Mouse (Mus musculus) lung, embryonic 16.5 days (tissue): ENCODE results near the gene Chrnb2. TPM values are rescaled to one million over a fixed set of nuclear protein-coding genes. Genes with fewer than 3 reads are reported as not detected.

ENCODE experiments used
- ATAC-seq: fragments of 200-750 bp; cut with Nextera tagmentation; 2 replicates; pipeline ENCODE4 v1.8.0; 2017; ENCODE audit warnings: low read depth, mild to moderate bottlenecking, moderate library complexity
- H3K27ac ChIP-seq: fragments of 300-500 bp; sonication (generic); 2 replicates; pipeline ENCODE4 v1.5.1; 2014; ENCODE audit warnings: mild to moderate bottlenecking, control low read depth, low read length
- H3K27me3 ChIP-seq: fragments of 300-500 bp; sonication (generic); 2 replicates; pipeline ENCODE4 v1.6.1; 2014; ENCODE audit warnings: low read depth, low read length, mixed read lengths; ENCODE audit not compliant: control insufficient read depth, insufficient read depth
- H3K36me3 ChIP-seq: fragments of 300-500 bp; sonication (generic); 2 replicates; pipeline ENCODE4 v1.6.1; 2014; ENCODE audit warnings: low read length; ENCODE audit not compliant: control insufficient read depth, insufficient read depth
- H3K4me1 ChIP-seq: fragments of 300-500 bp; sonication (generic); replicated peaks from 2 replicates; pipeline ENCODE4 v1.6.1; 2014; ENCODE audit warnings: low read length, mixed read lengths; ENCODE audit not compliant: control insufficient read depth, insufficient read depth
- H3K4me2 ChIP-seq: fragments of 300-500 bp; sonication (generic); 2 replicates; pipeline ENCODE4 v1.6.1; 2014; ENCODE audit warnings: low read depth, low read length, control low read depth
- H3K4me3 ChIP-seq: fragments of 300-500 bp; sonication (generic); 2 replicates; pipeline ENCODE4 v1.5.1; 2014; ENCODE audit warnings: mild to moderate bottlenecking, low read length, control low read depth
- H3K9ac ChIP-seq: fragments of 300-500 bp; sonication (generic); 2 replicates; pipeline ENCODE4 v1.6.1; 2014; ENCODE audit warnings: low read length, control low read depth
- H3K9me3 ChIP-seq: fragments of 300-500 bp; sonication (generic); 2 replicates; pipeline ENCODE4 v1.6.1; 2016; ENCODE audit warnings: low read length; ENCODE audit not compliant: control insufficient read depth
- WGBS: fragments of 180-500 bp; shearing (Covaris S2); extraction: QIAGEN DNeasy Blood & Tissue Kit; methylation state at CpG from one replicate; pipeline ENCODE4 v1.1.7; 2014; 5-methylcytosine and 5-hydroxymethylcytosine counted together
- polyA plus RNA-seq: library from polyadenylated mRNA; unstranded; fragments of >200 nt; fragmentation: Nextera tagmentation; extraction: Ambion mirVana; gene quantifications from 2 replicates; pipeline ENCODE4 v1.2.1, GENCODE M21; 2015

Gene Chrnb2
- polyA plus RNA-seq, 1 experiment from 2014 or later, result 0.39 TPM

GRCm38 (mm10) chr3:89732091-89732490, 32.3 kb downstream of the Chrnb2 start:
- 75% methylated on average over 4 of the region's 4 CpGs for WGBS
- no peak for ATAC-seq

GRCm38 (mm10) chr3:89730350-89731331, 33.8 kb downstream of the Chrnb2 start:
- Histone ChIP-seq H3K9ac (peak overlapping the region; percentile 79), H3K36me3 (no peaks in the 10 kb centered on the region), H3K4me3 (peak overlapping the region; percentile 83), H3K9me3 (no peaks in the 10 kb centered on the region), H3K4me1 (peaks cover 8% of the 10 kb centered on the region), H3K4me2 (peak overlapping the region; percentile 85), H3K27ac (peak overlapping the region; percentile 80), H3K27me3 (no peaks in the 10 kb centered on the region)
- ATAC-seq, result peak; percentile 97
- WGBS, result 2% methylated on average over 32 of the region's 32 CpGs

More at GRCm38 (mm10) chr3:89732091-89732490, 32.3 kb downstream of the Chrnb2 start:
- H3K4me1 ChIP-seq, result peaks cover 8% of the 10 kb centered on the region
- no peak overlapping the region for H3K4me3 ChIP-seq
- no peaks in the 10 kb centered on the region for H3K36me3 ChIP-seq
- no peaks in the 10 kb centered on the region for H3K9me3 ChIP-seq
- no peak overlapping the region for H3K27ac ChIP-seq
- H3K4me2 ChIP-seq, result no peak overlapping the region
- no peak overlapping the region for H3K9ac ChIP-seq
- H3K27me3 ChIP-seq, result no peaks in the 10 kb centered on the region

GRCm38 (mm10) chr3:89728848-89729247, 35.6 kb downstream of the Chrnb2 start:
- peaks cover 8% of the 10 kb centered on the region for H3K4me1 ChIP-seq
- H3K9me3 ChIP-seq, result no peaks in the 10 kb centered on the region
- H3K9ac ChIP-seq, result no peak overlapping the region
- 65% methylated on average over 2 of the region's 2 CpGs for WGBS
- H3K27ac ChIP-seq, result no peak overlapping the region
- no peak overlapping the region for H3K4me2 ChIP-seq
- no peak overlapping the region for H3K4me3 ChIP-seq
- no peak for ATAC-seq
- H3K36me3 ChIP-seq, result no peaks in the 10 kb centered on the region
- no peaks in the 10 kb centered on the region for H3K27me3 ChIP-seq

- H3K9ac ChIP-seq, result no peak overlapping the region
- H3K4me2 ChIP-seq, result no peak overlapping the region
- no peak for ATAC-seq
- no peak overlapping the region for H3K4me3 ChIP-seq
- H3K4me1 ChIP-seq, result peaks cover 8% of the 10 kb centered on the region
- 16% methylated on average over 4 of the region's 4 CpGs for WGBS
- H3K27ac ChIP-seq, result no peak overlapping the region
- no peaks in the 10 kb centered on the region for H3K27me3 ChIP-seq
- H3K36me3 ChIP-seq, result no peaks in the 10 kb centered on the region
- no peaks in the 10 kb centered on the region for H3K9me3 ChIP-seq
Measured at GRCm38 (mm10) chr3:89727028-89727427, 37.4 kb downstream of the Chrnb2 start.

GRCm38 (mm10) chr3:89723400-89724084, 40.9 kb downstream of the Chrnb2 start:
- no peak overlapping the region for H3K27ac ChIP-seq
- ATAC-seq, result peak; percentile 34; the same call in 1 of the 2 replicates
- H3K27me3 ChIP-seq, result no peaks in the 10 kb centered on the region
- no peak overlapping the region for H3K4me2 ChIP-seq
- WGBS, result 51% methylated on average over 7 of the region's 7 CpGs
- H3K4me1 ChIP-seq, result no peaks in the 10 kb centered on the region
- H3K36me3 ChIP-seq, result no peaks in the 10 kb centered on the region
- no peak overlapping the region for H3K9ac ChIP-seq
- H3K4me3 ChIP-seq, result no peak overlapping the region
- no peaks in the 10 kb centered on the region for H3K9me3 ChIP-seq

GRCm38 (mm10) chr3:89722032-89722431, 42.4 kb downstream of the Chrnb2 start:
- no peak for ATAC-seq
- H3K4me2 ChIP-seq, result no peak overlapping the region
- no peak overlapping the region for H3K4me3 ChIP-seq
- H3K27me3 ChIP-seq, result no peaks in the 10 kb centered on the region
- H3K27ac ChIP-seq, result no peak overlapping the region
- H3K9me3 ChIP-seq, result no peaks in the 10 kb centered on the region
- no peak overlapping the region for H3K9ac ChIP-seq
- H3K36me3 ChIP-seq, result no peaks in the 10 kb centered on the region
- no peaks in the 10 kb centered on the region for H3K4me1 ChIP-seq

GRCm38 (mm10) chr3:89715967-89716256, 48.5 kb downstream of the Chrnb2 start:
- H3K36me3 ChIP-seq, result no peaks in the 10 kb centered on the region
- H3K27ac ChIP-seq, result no peak overlapping the region
- 35% methylated on average over 6 of the region's 6 CpGs for WGBS
- no peaks in the 10 kb centered on the region for H3K9me3 ChIP-seq
- peak overlapping the region; percentile 95 for H3K4me2 ChIP-seq
- peak overlapping the region; percentile 81; the same call in 1 of the 2 replicates for H3K9ac ChIP-seq
- ATAC-seq, result no peak
- H3K4me3 ChIP-seq, result peak overlapping the region; percentile 86
- peaks cover 3% of the 10 kb centered on the region for H3K4me1 ChIP-seq
- no peaks in the 10 kb centered on the region for H3K27me3 ChIP-seq

- peak; percentile 74 for ATAC-seq
- 1% methylated on average over 57 of the region's 59 CpGs for WGBS
- Histone ChIP-seq H3K27ac (no peak overlapping the region), H3K4me2 (peak overlapping the region; percentile 95), H3K9ac (peak overlapping the region; percentile 81), H3K9me3 (no peaks in the 10 kb centered on the region), H3K36me3 (no peaks in the 10 kb centered on the region), H3K4me1 (peaks cover 3% of the 10 kb centered on the region), H3K27me3 (no peaks in the 10 kb centered on the region), H3K4me3 (peak overlapping the region; percentile 86)
Measured at GRCm38 (mm10) chr3:89715207-89715966, 49.0 kb downstream of the Chrnb2 start.
